Mouse (Mus musculus) midbrain, embryonic 11.5 days (tissue): ENCODE measurements around the gene Psmb8. TPM values are rescaled to one million over a fixed set of nuclear protein-coding genes. Genes with fewer than 3 reads are reported as not detected.
"Not testable (repeated sequence)": the region's sequence is repeated elsewhere in the genome, so short reads cannot be mapped to it uniquely, and the experiment has no call there.

Experiments used
- ATAC-seq: fragments of 200-750 bp; cut with Nextera tagmentation; 2 replicates; pipeline ENCODE4 v1.8.0; 2017; ENCODE audit warnings: moderate TSS enrichment, moderate library complexity; ENCODE audit not compliant: low FRiP score
- DNase-seq: peaks from one replicate; pipeline ENCODE4 v3.0.0; 2015; ENCODE audit warnings: low spot score; ENCODE audit errors: missing footprints
- H3K27ac ChIP-seq: fragments of 300-500 bp; sonication (generic); 2 replicates; pipeline ENCODE4 v1.5.1; 2014; ENCODE audit warnings: low read depth, low read length
- H3K27me3 ChIP-seq: fragments of 300-500 bp; sonication (generic); 2 replicates; pipeline ENCODE4 v1.6.1; 2014; ENCODE audit warnings: mild to moderate bottlenecking, low read length, moderate library complexity, mixed read lengths; ENCODE audit not compliant: control insufficient read depth, insufficient read depth
- H3K36me3 ChIP-seq: fragments of 300-500 bp; sonication (generic); 2 replicates; pipeline ENCODE4 v1.6.1; 2014; ENCODE audit warnings: mild to moderate bottlenecking, low read length, moderate library complexity, mixed read lengths; ENCODE audit not compliant: control insufficient read depth, insufficient read depth
- H3K4me1 ChIP-seq: fragments of 300-500 bp; sonication (generic); 2 replicates; pipeline ENCODE4 v1.6.1; 2014; ENCODE audit warnings: low read length; ENCODE audit not compliant: control insufficient read depth, insufficient read depth
- H3K4me2 ChIP-seq: fragments of 300-500 bp; sonication (generic); 2 replicates; pipeline ENCODE4 v1.6.1; 2014; ENCODE audit warnings: mild to moderate bottlenecking, moderate library complexity
- H3K4me3 ChIP-seq: fragments of 300-500 bp; sonication (generic); 2 replicates; pipeline ENCODE4 v1.5.1; 2014; ENCODE audit warnings: low read depth, low read length
- H3K9ac ChIP-seq: fragments of 300-500 bp; sonication (generic); 2 replicates; pipeline ENCODE4 v1.6.1; 2014; ENCODE audit warnings: low read length
- H3K9me3 ChIP-seq: fragments of 300-500 bp; sonication (generic); 2 replicates; pipeline ENCODE4 v1.6.1; 2016; ENCODE audit warnings: low read length; ENCODE audit not compliant: control insufficient read depth
- WGBS: fragments of 180-500 bp; shearing (Covaris S2); extraction: QIAGEN DNeasy Blood & Tissue Kit; methylation state at CpG from one replicate; pipeline ENCODE4 v1.1.7; 2014; 5-methylcytosine and 5-hydroxymethylcytosine counted together
- polyA plus RNA-seq: library from polyadenylated mRNA; unstranded; fragments of >200 nt; fragmentation: Nextera tagmentation; extraction: Ambion mirVana; gene quantifications from 2 replicates; pipeline ENCODE4 v1.2.1, GENCODE M21; 2014

Gene Psmb8
- polyA plus RNA-seq, 1 experiment from 2014 or later = 2.1 TPM

- no peak for ATAC-seq
- WGBS = 86% methylated on average over 12 of the region's 12 CpGs
- peaks cover 16% of the 10 kb centered on the region for H3K27me3 ChIP-seq
Measured at GRCm38 (mm10) chr17:34215176-34215575, 17.7 kb downstream of the Psmb8 start.

DNA sequence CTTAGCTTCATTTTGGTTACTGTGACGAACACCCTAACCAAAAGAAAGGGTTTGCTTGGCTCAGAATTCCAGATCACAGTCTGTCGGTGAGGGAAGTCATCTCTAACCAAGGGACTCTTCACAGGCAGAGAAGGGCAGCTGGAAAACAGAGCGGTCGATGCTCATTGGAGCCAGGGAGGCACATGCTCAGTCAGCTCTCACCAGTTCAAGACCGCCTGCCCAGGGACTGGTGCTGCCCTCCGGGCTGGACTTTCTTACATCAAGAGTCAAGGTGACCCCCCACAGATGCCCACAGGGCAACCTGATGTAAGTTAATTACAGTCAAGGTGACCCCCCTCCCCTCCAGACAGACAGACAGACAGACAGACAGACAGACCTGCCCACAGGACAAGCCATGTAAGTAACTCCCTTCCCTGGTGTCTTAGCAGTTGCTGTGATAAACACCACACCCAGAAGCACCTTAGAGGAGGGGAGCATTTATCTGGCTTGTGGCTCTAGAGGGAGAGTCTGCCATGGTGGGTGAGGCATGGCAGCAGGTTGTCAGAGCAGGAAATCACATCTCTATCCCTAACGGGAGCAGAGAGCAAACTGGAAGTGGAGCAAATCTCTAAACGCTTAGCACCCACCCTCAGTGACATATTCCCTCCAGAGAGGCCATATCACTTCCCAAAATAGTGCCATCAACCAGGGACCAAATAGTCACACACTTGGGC is 19.9 kb downstream of the Psmb8 start:
- no peak overlapping the region for H3K9ac ChIP-seq

More at GRCm38 (mm10) chr17:34215176-34215575, 17.7 kb downstream of the Psmb8 start:
- H3K4me3 ChIP-seq = no peak overlapping the region
- no peaks in the 10 kb centered on the region for H3K9me3 ChIP-seq
- no peak overlapping the region for H3K4me2 ChIP-seq
- no peak for DNase-seq
- no peaks in the 10 kb centered on the region for H3K4me1 ChIP-seq
- no peak overlapping the region for H3K27ac ChIP-seq
- H3K9ac ChIP-seq = no peak overlapping the region
- H3K36me3 ChIP-seq = no peaks in the 10 kb centered on the region

GRCm38 (mm10) chr17:34217986-34218385 is 20.5 kb downstream of the Psmb8 start:
- no peak overlapping the region for H3K4me2 ChIP-seq
- H3K9me3 ChIP-seq = no peaks in the 10 kb centered on the region
- DNase-seq = no peak
- 87% methylated on average over 5 of the region's 5 CpGs for WGBS
- no peak overlapping the region for H3K9ac ChIP-seq
- H3K27ac ChIP-seq = no peak overlapping the region
- peaks cover 9% of the 10 kb centered on the region for H3K27me3 ChIP-seq
- H3K4me3 ChIP-seq = no peak overlapping the region
- no peak for ATAC-seq
- no peaks in the 10 kb centered on the region for H3K36me3 ChIP-seq
- no peaks in the 10 kb centered on the region for H3K4me1 ChIP-seq

More for the DNA sequence above, 19.9 kb downstream of the Psmb8 start:
- no peak overlapping the region for H3K4me2 ChIP-seq
- H3K4me1 ChIP-seq = no peaks in the 10 kb centered on the region
- DNase-seq (no peak), ATAC-seq (no peak)
- H3K9me3 ChIP-seq = no peaks in the 10 kb centered on the region
- no peak overlapping the region for H3K27ac ChIP-seq
- 91% methylated on average over 8 of the region's 8 CpGs for WGBS
- H3K27me3 ChIP-seq = peaks cover 12% of the 10 kb centered on the region
- no peak overlapping the region for H3K4me3 ChIP-seq
- H3K36me3 ChIP-seq = no peaks in the 10 kb centered on the region

- Histone ChIP-seq H3K4me1 (no peaks in the 10 kb centered on the region), H3K4me2 (no peak overlapping the region), H3K4me3 (no peak overlapping the region), H3K27me3 (peaks cover 7% of the 10 kb centered on the region), H3K9me3 (no peaks in the 10 kb centered on the region), H3K9ac (no peak overlapping the region), H3K27ac (no peak overlapping the region), H3K36me3 (no peaks in the 10 kb centered on the region)
- ATAC-seq (no peak), DNase-seq (no peak)
- 92% methylated on average over 11 of the region's 11 CpGs for WGBS
Measured at GRCm38 (mm10) chr17:34218675-34219074, 21.2 kb downstream of the Psmb8 start.

- H3K9ac ChIP-seq, H3K4me2 ChIP-seq, H3K4me1 ChIP-seq, H3K27me3 ChIP-seq, ATAC-seq, H3K9me3 ChIP-seq, DNase-seq, H3K27ac ChIP-seq, H3K36me3 ChIP-seq, H3K4me3 ChIP-seq: not testable (repeated sequence)
- WGBS = 88% methylated on average over 7 of the region's 11 CpGs
Measured at GRCm38 (mm10) chr17:34219096-34219495, 21.6 kb downstream of the Psmb8 start.

GRCm38 (mm10) chr17:34219801-34220200 is 22.3 kb downstream of the Psmb8 start:
- not testable (repeated sequence) for H3K4me2 ChIP-seq, DNase-seq, H3K4me3 ChIP-seq, H3K27me3 ChIP-seq, H3K27ac ChIP-seq, H3K9me3 ChIP-seq, H3K9ac ChIP-seq, H3K4me1 ChIP-seq, H3K36me3 ChIP-seq, ATAC-seq
- 98% methylated on average over 3 of the region's 7 CpGs for WGBS

- not testable (repeated sequence) for H3K36me3 ChIP-seq, ATAC-seq, H3K27me3 ChIP-seq, H3K9ac ChIP-seq, H3K27ac ChIP-seq, DNase-seq, H3K4me2 ChIP-seq, H3K4me1 ChIP-seq, H3K4me3 ChIP-seq, H3K9me3 ChIP-seq
- WGBS = no CpG with 5 or more reads among the region's 16 CpGs
Measured at GRCm38 (mm10) chr17:34220401-34220800, 22.9 kb downstream of the Psmb8 start.

DNA sequence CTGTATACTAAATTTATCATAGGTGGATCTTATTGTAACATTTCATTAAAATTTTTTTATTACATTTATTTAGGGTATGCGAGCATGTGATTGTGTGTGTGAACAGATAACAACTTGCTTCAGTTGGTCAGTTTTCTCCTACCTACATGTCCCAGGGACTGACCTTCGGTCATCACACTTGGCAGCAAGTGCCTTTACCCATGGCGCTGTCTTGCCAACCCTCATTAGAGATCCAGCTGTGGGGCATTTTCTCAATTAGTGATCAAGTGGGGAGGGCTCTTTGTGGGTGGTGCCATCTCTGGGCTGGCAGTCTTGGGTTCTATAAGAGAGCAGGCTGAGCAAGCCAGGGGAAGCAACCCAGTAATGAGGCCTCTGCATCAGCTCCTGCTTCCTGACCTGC is 27.3 kb downstream of the Psmb8 start:
- Histone ChIP-seq H3K27me3 (no peaks in the 10 kb centered on the region), H3K9me3 (no peaks in the 10 kb centered on the region), H3K4me3 (no peak overlapping the region), H3K9ac (no peak overlapping the region), H3K4me1 (no peaks in the 10 kb centered on the region), H3K36me3 (no peaks in the 10 kb centered on the region), H3K4me2 (no peak overlapping the region), H3K27ac (no peak overlapping the region)
- 88% methylated on average over 3 of the region's 3 CpGs for WGBS
- DNase-seq = no peak
- no peak for ATAC-seq

GRCm38 (mm10) chr17:34225426-34225825 is 27.9 kb downstream of the Psmb8 start:
- no peak for DNase-seq
- 92% methylated on average over 8 of the region's 8 CpGs for WGBS
- Histone ChIP-seq H3K4me3 (no peak overlapping the region), H3K27ac (no peak overlapping the region), H3K4me1 (no peaks in the 10 kb centered on the region), H3K27me3 (no peaks in the 10 kb centered on the region), H3K4me2 (no peak overlapping the region), H3K36me3 (no peaks in the 10 kb centered on the region), H3K9ac (no peak overlapping the region), H3K9me3 (no peaks in the 10 kb centered on the region)
- ATAC-seq = no peak
